Mouse (Mus musculus): Measurements from ENCODE around the gene Mast4.
A peak's percentile ranks its signal among the peaks of the same experiment; 100 is the strongest.

Gene Mast4

DNA sequence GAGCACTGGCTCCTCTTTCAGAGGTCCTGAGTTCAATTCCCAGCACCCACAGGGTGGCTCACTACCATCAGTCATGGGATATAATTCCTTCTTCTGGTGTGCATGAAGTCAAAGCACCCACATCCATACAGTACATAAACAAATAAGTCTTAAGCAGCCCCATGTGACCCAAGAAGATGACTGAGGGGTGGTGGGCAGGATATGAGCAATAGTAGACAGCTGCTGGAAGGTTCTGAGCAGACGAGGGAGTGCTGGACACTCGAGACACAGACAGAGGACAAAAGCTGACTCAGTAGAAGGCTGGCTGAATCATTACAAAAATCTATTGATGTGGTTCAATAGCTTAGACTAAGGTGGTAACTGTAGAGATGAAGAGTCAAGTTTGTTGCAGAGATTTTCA, 391.7 kb downstream of the Mast4 start:
- peak; percentile 19 for DNase-seq (ENCODE audit: extremely low read depth, insufficient read length, low spot score)

DNA sequence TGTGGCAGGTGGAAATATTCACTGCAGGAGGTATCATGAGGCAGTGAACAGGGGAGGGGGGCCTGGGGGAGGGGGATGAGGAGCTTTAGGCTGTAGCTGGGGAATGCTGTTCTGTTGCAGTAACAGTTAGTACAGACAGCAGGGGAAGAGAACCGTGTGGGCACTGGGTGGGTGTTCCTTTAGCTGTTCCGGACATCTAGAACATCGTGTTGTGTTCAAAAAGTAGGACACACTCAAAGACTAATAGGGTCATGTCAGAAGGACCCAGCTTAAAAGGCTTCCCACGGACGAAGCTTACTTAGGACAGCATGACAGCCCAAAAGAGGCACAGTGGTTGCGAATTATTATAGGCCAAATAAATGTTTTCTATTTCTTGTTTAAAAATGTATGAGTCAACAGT, 393.8 kb downstream of the Mast4 start:
- DNase-seq (ENCODE audit: extremely low read depth, insufficient read length, low spot score): no peak

- DNase-seq (ENCODE audit: extremely low read depth, insufficient read length, low spot score): no peak
Measured at GRCm38 (mm10) chr13:102936233-102936632, 398.1 kb downstream of the Mast4 start.

DNA sequence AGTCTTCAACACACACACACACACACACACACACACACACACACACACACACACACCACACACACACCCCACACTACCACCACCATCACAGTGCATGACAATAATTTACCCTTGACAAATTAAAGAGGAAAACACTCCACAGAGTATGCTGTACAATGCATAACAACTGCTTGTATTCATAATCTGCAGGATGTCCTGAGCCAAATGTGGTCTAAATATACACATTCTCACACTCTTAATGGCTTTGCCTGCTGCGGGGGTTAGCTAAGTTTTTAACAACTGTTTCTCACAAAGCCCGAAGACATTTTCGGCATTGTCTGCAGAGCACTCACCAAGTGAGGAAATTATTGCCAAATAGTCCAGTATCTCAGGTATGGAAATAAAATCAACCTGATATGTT, 398.5 kb downstream of the Mast4 start:
- no peak for DNase-seq (ENCODE audit: extremely low read depth, insufficient read length, low spot score)

GRCm38 (mm10) chr13:102933702-102934101, 400.6 kb downstream of the Mast4 start:
- DNase-seq (ENCODE audit: extremely low read depth, insufficient read length, low spot score): no peak

DNA sequence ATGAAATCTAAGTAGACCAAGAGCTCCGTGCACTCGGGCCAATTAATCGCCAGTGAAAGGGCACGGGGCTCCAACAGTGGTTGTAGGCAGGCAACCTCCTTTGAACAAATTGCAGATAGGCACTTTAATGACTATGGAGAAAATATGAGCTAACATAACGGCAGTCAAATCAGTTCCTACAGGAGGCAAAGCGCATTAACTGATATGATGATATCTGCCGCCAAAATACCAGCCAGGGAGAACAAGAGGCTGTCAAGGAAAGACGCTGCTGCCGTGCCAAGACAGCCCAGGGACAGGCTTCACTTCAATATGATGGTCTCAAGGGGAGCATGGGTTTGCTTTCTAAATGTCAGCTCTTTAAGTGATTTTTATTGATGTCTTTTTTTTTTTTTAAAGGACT, 401.9 kb downstream of the Mast4 start:
- DNase-seq (ENCODE audit: extremely low read depth, insufficient read length, low spot score): no peak

GRCm38 (mm10) chr13:102931951-102932350, 402.3 kb downstream of the Mast4 start:
- no peak for DNase-seq (ENCODE audit: extremely low read depth, insufficient read length, low spot score)

DNA sequence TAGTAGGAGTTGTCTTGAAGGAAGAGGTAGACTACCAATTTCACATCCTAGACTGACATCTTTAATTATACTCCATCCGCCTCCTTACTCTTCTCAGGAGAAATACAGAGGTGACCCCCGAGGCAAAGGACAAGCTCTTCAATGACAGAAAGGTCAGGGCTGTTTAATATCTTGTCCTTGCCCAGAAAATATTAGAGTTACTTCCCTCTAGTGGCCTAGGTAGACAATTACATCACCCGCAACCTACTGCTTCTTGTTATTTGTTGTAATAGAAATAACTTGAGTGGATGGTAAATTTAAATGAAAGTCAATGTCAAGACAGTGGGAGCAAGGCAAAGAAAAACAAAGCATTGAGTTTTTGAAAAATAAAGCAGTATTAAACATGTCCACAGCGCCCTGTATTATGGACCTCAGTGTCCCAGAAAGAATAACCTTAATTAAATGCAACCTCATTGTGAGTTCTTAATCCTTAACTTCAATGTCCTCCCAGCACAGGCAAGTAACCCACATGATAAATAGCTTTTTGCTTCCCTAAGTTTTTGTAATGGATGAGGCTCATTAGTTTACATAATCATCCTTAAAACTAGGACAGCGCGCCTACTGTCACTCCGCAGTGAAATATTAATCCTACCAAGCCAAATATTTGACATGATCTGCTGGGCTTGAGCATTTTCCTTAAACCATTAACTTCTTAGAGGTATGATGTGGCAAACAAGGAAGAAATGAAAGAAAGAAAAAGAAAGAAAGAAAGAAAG, 408.3 kb downstream of the Mast4 start:
- DNase-seq (ENCODE audit: extremely low read depth, insufficient read length, low spot score): no peak

GRCm38 (mm10) chr13:102919741-102920140, 414.6 kb downstream of the Mast4 start:
- DNase-seq (ENCODE audit: extremely low read depth, insufficient read length, low spot score): no peak

DNA sequence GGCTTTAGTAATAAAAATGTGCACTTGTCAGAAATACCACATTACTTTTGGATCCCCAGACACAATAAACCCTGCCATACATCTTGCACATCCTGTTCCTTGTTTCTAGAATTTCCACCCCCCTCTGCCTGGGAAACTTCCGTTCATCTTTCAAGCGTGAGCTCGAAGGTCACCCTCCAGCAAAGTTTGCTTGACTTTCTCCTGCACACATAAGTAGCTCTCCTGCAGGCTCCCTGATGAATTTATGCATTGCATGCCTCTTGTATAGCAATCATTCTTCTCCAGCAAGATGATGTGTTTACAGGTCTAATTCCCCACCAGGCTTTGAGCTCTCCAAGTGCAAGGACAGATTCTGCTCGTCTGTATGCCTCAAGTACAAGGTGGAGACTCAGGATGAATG, 415.7 kb downstream of the Mast4 start:
- no peak for DNase-seq (ENCODE audit: extremely low read depth, insufficient read length, low spot score)

DNA sequence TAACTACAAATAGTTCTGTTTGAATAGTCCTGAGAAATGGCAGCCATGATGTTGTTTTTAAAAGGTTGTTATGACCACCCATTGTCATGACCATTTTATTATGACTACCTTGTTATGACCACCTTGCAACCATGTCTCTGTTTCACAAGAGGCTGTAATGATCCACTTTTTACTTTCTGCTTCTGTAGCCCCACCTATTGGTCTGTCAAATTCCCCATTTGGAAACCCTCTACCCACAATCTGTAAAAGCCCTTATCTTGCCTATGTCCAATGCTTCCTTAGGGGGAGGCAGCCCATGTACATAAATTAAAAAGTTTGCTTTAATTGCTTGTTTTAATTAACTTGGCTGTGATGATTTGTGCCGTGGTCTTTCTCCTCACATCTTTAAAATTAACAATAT, 419.0 kb downstream of the Mast4 start:
- no peak for DNase-seq (ENCODE audit: extremely low read depth, insufficient read length, low spot score)

GRCm38 (mm10) chr13:102914800-102915199, 419.5 kb downstream of the Mast4 start:
- no peak for DNase-seq (ENCODE audit: extremely low read depth, insufficient read length, low spot score)

GRCm38 (mm10) chr13:102913919-102914318, 420.4 kb downstream of the Mast4 start:
- DNase-seq (ENCODE audit: extremely low read depth, insufficient read length, low spot score): no peak

DNA sequence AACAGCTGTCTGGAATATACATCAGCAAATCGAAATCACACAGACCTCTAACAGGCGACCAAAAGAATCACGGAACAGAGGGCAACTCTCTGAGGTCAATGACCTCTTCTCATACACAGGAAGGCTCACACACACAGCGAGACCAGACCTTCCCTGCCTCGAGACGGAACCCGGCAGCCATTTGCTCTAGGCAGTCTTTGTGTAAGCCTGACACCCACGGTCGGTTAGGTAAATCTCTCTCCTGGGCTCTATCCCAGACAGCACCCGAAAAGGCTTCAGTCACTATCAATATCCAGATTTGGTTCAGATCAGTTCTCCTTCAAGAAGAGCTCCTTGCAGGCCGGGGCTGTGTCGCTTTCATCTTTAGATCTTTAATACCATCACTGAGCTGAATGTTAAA, 421.4 kb downstream of the Mast4 start:
- DNase-seq (ENCODE audit: extremely low read depth, insufficient read length, low spot score): no peak

GRCm38 (mm10) chr13:102909654-102910418, 424.5 kb downstream of the Mast4 start:
- DNase-seq (ENCODE audit: extremely low read depth, insufficient read length, low spot score): no peak

GRCm38 (mm10) chr13:102906661-102907009, 427.7 kb downstream of the Mast4 start:
- no peak for DNase-seq (ENCODE audit: extremely low read depth, insufficient read length, low spot score)

- DNase-seq (ENCODE audit: extremely low read depth, insufficient read length, low spot score): peak; percentile 85
Measured at GRCm38 (mm10) chr13:102906004-102906660, 428.2 kb downstream of the Mast4 start.

GRCm38 (mm10) chr13:102905361-102905950, 428.8 kb downstream of the Mast4 start:
- peak; percentile 15 for DNase-seq (ENCODE audit: extremely low read depth, insufficient read length, low spot score)

DNA sequence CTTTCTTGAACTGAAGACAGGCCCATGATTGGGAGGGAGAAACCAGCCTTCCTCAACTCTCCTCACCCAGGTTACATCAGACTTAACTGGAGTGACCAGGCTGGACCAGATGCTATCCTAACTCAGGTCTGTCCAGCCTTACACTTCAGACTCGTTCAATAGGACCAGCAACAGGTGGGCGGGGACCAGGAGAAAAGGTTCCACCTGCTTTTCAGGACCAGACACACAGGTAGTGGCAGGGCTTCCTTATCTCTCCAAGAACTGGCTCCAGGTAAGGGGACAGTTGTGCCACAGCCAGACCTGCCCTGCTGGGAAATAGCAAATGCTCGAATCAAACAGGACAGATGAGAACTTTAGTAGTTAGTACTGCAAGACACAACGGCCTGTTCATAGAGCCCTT, 430.6 kb downstream of the Mast4 start:
- no peak for DNase-seq (ENCODE audit: extremely low read depth, insufficient read length, low spot score)

DNA sequence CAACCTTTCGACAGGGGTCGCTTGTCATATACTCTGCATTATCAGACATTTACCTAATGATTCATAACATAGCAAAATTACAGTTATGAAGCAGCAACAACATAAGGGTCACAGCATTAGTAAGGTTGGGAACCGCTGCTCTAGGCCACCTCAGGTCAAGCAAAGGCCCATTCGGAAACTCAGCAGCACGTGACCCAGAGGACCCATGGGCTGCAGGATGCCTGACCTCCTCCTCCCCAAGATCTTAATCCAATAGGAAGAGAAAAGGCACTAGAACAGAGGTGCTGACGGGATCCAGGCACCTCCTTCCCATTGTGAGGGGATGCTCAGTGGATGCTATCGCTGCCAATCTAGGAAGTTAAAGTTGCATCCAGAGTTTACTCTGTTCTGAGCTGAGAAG, 432.2 kb downstream of the Mast4 start:
- DNase-seq (ENCODE audit: extremely low read depth, insufficient read length, low spot score): no peak

DNA sequence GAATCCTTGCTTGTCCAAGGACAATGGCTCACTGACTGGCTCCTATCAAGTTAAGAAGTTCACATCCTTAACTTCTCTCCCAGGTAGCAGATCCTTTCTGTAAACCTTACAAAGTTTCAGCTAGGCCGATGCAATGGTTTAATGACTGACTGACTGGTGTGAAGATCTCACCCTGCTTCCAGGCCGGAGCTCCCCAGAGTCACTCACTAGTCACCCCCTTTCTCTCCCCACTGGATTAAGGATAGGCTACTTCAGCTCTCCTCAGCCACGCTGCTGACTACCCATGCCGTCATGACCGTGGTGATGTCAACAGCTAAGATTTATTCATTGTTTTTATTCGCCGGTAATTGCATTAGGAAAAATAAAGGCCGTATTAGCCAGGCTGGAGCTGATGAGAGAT, 433.8 kb downstream of the Mast4 start:
- DNase-seq (ENCODE audit: extremely low read depth, insufficient read length, low spot score): no peak

GRCm38 (mm10) chr13:102900083-102900420, 434.2 kb downstream of the Mast4 start:
- DNase-seq (ENCODE audit: extremely low read depth, insufficient read length, low spot score): peak; percentile 28
